Mouse (Mus musculus): ENCODE results near the gene Gm17019.
"Not testable (repeated sequence)": the region's sequence is repeated elsewhere in the genome, so short reads cannot be mapped to it uniquely, and the experiment has no call there.

GRCm38 (mm10) chr5:15024316-15024715, 8.5 kb downstream of the Gm17019 start:
- TF ChIP-seq CTCF (IDR thresholded peaks at IDR 0.05; ENCODE audit: low read depth, low read length); POLR2A (IDR thresholded peaks at IDR 0.05; ENCODE audit: extremely low read depth, insufficient read depth, low read length): not testable (repeated sequence)

Data from liver, adult 2 months (tissue).